Mouse (Mus musculus) limb, embryonic 13.5 days (tissue): Measurements from ENCODE around the gene Kcnj2. TPM values are rescaled to one million over a fixed set of nuclear protein-coding genes. Genes with fewer than 3 reads are reported as not detected.

Source experiments
- ATAC-seq: fragments of 200-750 bp; cut with Nextera tagmentation; 2 replicates; pipeline ENCODE4 v1.8.0; 2017; ENCODE audit warnings: low read depth, moderate number of reproducible peaks, moderate TSS enrichment; ENCODE audit not compliant: low FRiP score
- H3K27ac ChIP-seq: fragments of 300-500 bp; sonication (generic); 2 replicates; pipeline ENCODE4 v1.5.1; 2015; ENCODE audit warnings: inconsistent platforms, mild to moderate bottlenecking, moderate library complexity
- H3K27me3 ChIP-seq: fragments of 300-500 bp; sonication (generic); 2 replicates; pipeline ENCODE4 v1.6.1; 2015; ENCODE audit warnings: mild to moderate bottlenecking, inconsistent platforms
- H3K36me3 ChIP-seq: fragments of 300-500 bp; sonication (generic); 2 replicates; pipeline ENCODE4 v1.6.1; 2015; ENCODE audit warnings: inconsistent platforms, mild to moderate bottlenecking, moderate library complexity
- H3K4me1 ChIP-seq: fragments of 300-500 bp; sonication (generic); 2 replicates; pipeline ENCODE4 v1.6.1; 2015; ENCODE audit warnings: inconsistent platforms
- H3K4me2 ChIP-seq: fragments of 300-500 bp; sonication (generic); replicated peaks from 2 replicates; pipeline ENCODE4 v1.6.1; 2015; ENCODE audit warnings: inconsistent platforms, mild to moderate bottlenecking, moderate library complexity
- H3K4me3 ChIP-seq: fragments of 300-500 bp; sonication (generic); 2 replicates; pipeline ENCODE4 v1.5.1; 2015; ENCODE audit warnings: moderate library complexity, mild to moderate bottlenecking, inconsistent platforms
- H3K9ac ChIP-seq: fragments of 300-500 bp; sonication (generic); 2 replicates; pipeline ENCODE4 v1.6.1; 2015; ENCODE audit warnings: mild to moderate bottlenecking, inconsistent platforms
- H3K9me3 ChIP-seq: fragments of 300-500 bp; sonication (generic); 2 replicates; pipeline ENCODE4 v1.6.1; 2016; ENCODE audit warnings: inconsistent platforms
- WGBS: fragments of 180-500 bp; shearing (Covaris S2); methylation state at CpG from one replicate; pipeline ENCODE4 v1.1.7; 2015; 5-methylcytosine and 5-hydroxymethylcytosine counted together
- polyA plus RNA-seq: library from polyadenylated mRNA; unstranded; fragments of >200 nt; fragmentation: Nextera tagmentation; extraction: Ambion mirVana; gene quantifications from 2 replicates; pipeline ENCODE4 v1.2.1, GENCODE M21; 2015

Kcnj2 gene
- 2.8 and 2.9 TPM in 2 replicates for polyA plus RNA-seq

GRCm38 (mm10) chr11:111065635-111066298, at the start of gene Kcnj2:
Kcnj2 (plus strand) TSS chr11:111066164.
- ATAC-seq, result peak; percentile 97
- Histone ChIP-seq H3K4me3 (peak within 1 kb of the TSS; percentile 67), H3K27me3 (peaks cover 15% of the 10 kb centered on the region), H3K4me1 (peaks cover 19% of the 10 kb centered on the region; the same call in 1 of the 2 replicates), H3K27ac (peak within 1 kb of the TSS; percentile 61), H3K4me2 (peak within 1 kb of the TSS; percentile 92), H3K9me3 (no peaks in the 10 kb centered on the region), H3K36me3 (no peaks in the 10 kb centered on the region), H3K9ac (peak within 1 kb of the TSS; percentile 61)
- under 1% methylated on average over 28 of the region's 28 CpGs for WGBS

GRCm38 (mm10) chr11:111016206-111016605, 49.8 kb upstream of the Kcnj2 start:
- WGBS, result 91% methylated on average over 3 of the region's 3 CpGs
- ATAC-seq, result no peak
- no peaks in the 10 kb centered on the region for H3K4me1 ChIP-seq
- H3K36me3 ChIP-seq, result no peaks in the 10 kb centered on the region
- no peak overlapping the region for H3K4me3 ChIP-seq
- no peaks in the 10 kb centered on the region for H3K27me3 ChIP-seq
- H3K27ac ChIP-seq, result no peak overlapping the region
- H3K9ac ChIP-seq, result no peak overlapping the region
- no peak overlapping the region for H3K4me2 ChIP-seq
- H3K9me3 ChIP-seq, result no peaks in the 10 kb centered on the region

GRCm38 (mm10) chr11:111020211-111020610, 45.8 kb upstream of the Kcnj2 start:
- Histone ChIP-seq H3K27me3 (no peaks in the 10 kb centered on the region), H3K4me1 (peaks cover 9% of the 10 kb centered on the region; the same call in 1 of the 2 replicates), H3K4me3 (no peak overlapping the region), H3K9ac (no peak overlapping the region), H3K27ac (no peak overlapping the region), H3K4me2 (no peak overlapping the region), H3K36me3 (no peaks in the 10 kb centered on the region), H3K9me3 (no peaks in the 10 kb centered on the region)
- no peak for ATAC-seq
- WGBS, result 57% methylated on average over 2 of the region's 2 CpGs

DNA sequence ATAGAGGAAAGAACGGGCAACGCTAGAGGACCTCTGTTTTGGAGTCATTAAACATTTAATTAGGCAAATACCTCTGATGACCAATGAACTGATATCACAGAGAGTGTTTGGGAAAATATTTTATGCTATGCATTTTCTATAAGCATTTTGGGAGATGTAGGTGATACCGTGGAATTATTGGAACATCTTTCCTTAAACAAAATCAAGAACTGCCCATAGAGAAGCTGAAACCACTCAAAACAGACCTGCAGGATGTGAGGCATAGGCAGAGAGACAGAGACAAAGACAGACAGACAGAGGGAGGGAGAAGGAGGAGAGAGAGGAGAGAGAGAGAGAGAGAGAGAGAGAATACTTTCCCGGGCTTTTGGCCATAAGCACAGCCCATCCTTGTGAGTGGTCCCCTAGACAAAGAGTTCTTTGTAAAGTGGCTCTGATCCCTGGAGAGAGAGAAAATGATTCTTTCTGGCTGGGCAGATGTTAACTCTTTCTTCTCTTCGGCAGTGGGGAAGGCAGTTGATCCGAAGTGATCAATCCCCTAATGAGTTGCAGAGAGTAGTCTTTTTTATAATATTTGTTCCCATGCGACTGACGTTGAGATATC, 43.2 kb upstream of the Kcnj2 start:
- no peak overlapping the region for H3K27ac ChIP-seq
- ATAC-seq, result no peak
- H3K36me3 ChIP-seq, result no peaks in the 10 kb centered on the region
- no peak overlapping the region for H3K4me3 ChIP-seq
- H3K27me3 ChIP-seq, result no peaks in the 10 kb centered on the region
- peaks cover 9% of the 10 kb centered on the region; the same call in 1 of the 2 replicates for H3K4me1 ChIP-seq
- H3K4me2 ChIP-seq, result no peak overlapping the region
- no peaks in the 10 kb centered on the region for H3K9me3 ChIP-seq
- 62% methylated on average over 8 of the region's 8 CpGs for WGBS
- H3K9ac ChIP-seq, result no peak overlapping the region

DNA sequence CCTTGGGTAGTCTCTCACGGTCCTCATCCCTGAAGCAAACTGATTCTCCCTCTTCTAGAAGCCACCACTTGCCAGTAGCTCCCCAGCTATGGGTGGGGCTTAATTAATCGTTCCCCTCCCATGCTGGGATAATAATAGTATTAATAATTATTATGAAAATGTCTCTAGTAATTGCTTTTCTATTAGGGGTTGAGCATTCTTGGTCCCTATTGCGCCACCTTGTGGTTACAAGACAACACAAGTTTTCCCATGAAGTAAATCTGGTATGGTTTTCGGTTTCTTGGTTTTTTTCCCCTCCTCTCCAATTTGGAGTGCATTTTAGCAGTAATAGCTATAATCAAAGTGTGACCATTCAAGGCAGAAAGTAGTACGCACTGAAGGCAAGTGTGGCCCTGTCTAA, 23.8 kb upstream of the Kcnj2 start:
- Histone ChIP-seq H3K36me3 (no peaks in the 10 kb centered on the region), H3K4me2 (no peak overlapping the region), H3K9ac (no peak overlapping the region), H3K27ac (no peak overlapping the region), H3K9me3 (no peaks in the 10 kb centered on the region), H3K4me3 (no peak overlapping the region), H3K4me1 (no peaks in the 10 kb centered on the region), H3K27me3 (no peaks in the 10 kb centered on the region)
- no peak for ATAC-seq
- 40% methylated on average over 5 of the region's 5 CpGs for WGBS

GRCm38 (mm10) chr11:111043298-111043697, 22.7 kb upstream of the Kcnj2 start:
- Histone ChIP-seq H3K4me1 (no peaks in the 10 kb centered on the region), H3K9me3 (no peaks in the 10 kb centered on the region), H3K4me3 (no peak overlapping the region), H3K27me3 (no peaks in the 10 kb centered on the region), H3K36me3 (no peaks in the 10 kb centered on the region), H3K27ac (no peak overlapping the region), H3K9ac (no peak overlapping the region), H3K4me2 (no peak overlapping the region)
- WGBS, result 85% methylated on average over 4 of the region's 4 CpGs
- ATAC-seq, result no peak

DNA sequence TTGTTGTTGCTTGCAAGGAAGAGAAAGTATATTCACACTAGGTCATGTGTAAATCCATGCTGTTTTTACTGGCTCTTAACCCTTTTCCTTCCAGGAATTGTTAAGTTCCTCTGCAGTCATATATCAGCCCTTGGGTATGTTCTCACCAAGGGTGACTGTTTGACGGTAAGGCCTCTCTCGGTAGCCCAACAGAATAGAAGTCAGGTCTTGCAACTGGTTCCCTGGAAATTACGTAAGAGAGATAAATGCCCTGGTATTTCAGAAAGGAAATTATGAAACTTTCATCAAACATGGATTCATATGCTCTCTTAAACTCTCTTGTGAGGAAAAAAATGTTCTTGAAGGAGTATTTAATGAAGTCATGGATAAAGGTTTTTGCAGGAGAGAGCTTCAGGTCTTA, 11.7 kb upstream of the Kcnj2 start:
- 64% methylated on average over 3 of the region's 3 CpGs for WGBS
- Histone ChIP-seq H3K9ac (no peak overlapping the region), H3K9me3 (no peaks in the 10 kb centered on the region), H3K36me3 (no peaks in the 10 kb centered on the region), H3K27ac (no peak overlapping the region), H3K4me3 (no peak overlapping the region), H3K4me2 (no peak overlapping the region), H3K4me1 (no peaks in the 10 kb centered on the region), H3K27me3 (no peaks in the 10 kb centered on the region)
- no peak for ATAC-seq

DNA sequence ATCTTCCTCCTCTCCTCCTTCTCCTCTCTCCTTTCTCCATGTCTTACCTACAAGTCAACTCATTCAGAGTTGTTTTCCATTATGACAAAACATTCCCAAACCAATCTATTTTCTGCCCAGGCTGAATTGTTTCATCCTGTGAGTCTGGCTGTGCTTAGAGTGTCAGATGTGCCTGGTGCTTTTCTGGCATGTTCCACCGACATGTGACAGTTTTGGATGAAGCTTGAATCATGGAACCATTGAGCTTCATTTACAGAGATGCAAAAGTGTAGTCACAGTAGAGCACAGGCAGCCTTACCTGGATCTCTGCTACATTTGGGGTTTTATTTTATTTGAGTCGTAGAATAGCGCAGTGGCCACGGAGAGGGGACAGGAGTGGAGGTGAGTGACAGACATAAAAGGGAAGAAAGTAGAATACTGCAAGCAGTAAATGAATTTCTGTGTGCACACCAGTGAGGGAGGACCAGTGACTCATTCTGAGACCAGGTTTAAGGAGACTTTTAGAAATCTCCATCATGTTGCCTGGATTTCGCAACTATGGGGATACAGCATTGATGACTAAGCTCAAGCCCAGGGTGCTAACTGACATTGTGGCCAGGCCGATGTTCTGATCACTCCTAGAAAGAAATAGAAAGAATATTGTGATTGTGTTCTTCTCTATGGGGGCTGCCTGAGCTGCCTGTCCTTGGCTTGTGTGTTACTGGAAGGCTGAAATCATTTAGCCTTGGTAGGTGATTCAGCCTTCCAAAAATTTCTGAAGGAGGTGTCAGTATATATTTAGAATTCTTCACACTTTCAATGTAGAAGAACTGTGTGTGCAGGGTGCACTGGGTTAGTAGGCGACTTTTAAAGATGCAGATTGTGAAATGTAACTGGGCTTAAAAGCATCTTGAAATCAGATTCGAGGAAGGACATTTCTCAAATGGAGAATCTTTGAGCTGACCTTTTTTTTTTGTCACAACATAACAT, 10.8 kb upstream of the Kcnj2 start:
- Histone ChIP-seq H3K36me3 (no peaks in the 10 kb centered on the region), H3K9me3 (no peaks in the 10 kb centered on the region), H3K4me3 (no peak overlapping the region), H3K4me2 (no peak overlapping the region), H3K4me1 (no peaks in the 10 kb centered on the region), H3K27me3 (no peaks in the 10 kb centered on the region), H3K27ac (no peak overlapping the region), H3K9ac (no peak overlapping the region)
- no peak for ATAC-seq
- 84% methylated on average over 8 of the region's 8 CpGs for WGBS

- Histone ChIP-seq H3K27me3 (no peaks in the 10 kb centered on the region), H3K4me1 (no peaks in the 10 kb centered on the region), H3K9ac (no peak overlapping the region), H3K4me2 (no peak overlapping the region), H3K27ac (no peak overlapping the region), H3K9me3 (no peaks in the 10 kb centered on the region), H3K4me3 (no peak overlapping the region), H3K36me3 (no peaks in the 10 kb centered on the region)
- ATAC-seq, result no peak
- WGBS, result 50% methylated on average over 13 of the region's 13 CpGs
Measured at GRCm38 (mm10) chr11:111056030-111056429, 9.9 kb upstream of the Kcnj2 start.

- H3K36me3 ChIP-seq, result no peaks in the 10 kb centered on the region
- no peak for ATAC-seq
- H3K9me3 ChIP-seq, result no peaks in the 10 kb centered on the region
- H3K4me1 ChIP-seq, result no peaks in the 10 kb centered on the region
- H3K4me3 ChIP-seq, result no peak overlapping the region
- WGBS, result 95% methylated on average over 4 of the region's 4 CpGs
- H3K4me2 ChIP-seq, result no peak overlapping the region
- H3K9ac ChIP-seq, result no peak overlapping the region
- no peaks in the 10 kb centered on the region for H3K27me3 ChIP-seq
- H3K27ac ChIP-seq, result no peak overlapping the region
Measured at GRCm38 (mm10) chr11:111057435-111057834, 8.5 kb upstream of the Kcnj2 start.

- no peaks in the 10 kb centered on the region for H3K4me1 ChIP-seq
Measured at GRCm38 (mm10) chr11:111059440-111059839, 6.5 kb upstream of the Kcnj2 start.

DNA sequence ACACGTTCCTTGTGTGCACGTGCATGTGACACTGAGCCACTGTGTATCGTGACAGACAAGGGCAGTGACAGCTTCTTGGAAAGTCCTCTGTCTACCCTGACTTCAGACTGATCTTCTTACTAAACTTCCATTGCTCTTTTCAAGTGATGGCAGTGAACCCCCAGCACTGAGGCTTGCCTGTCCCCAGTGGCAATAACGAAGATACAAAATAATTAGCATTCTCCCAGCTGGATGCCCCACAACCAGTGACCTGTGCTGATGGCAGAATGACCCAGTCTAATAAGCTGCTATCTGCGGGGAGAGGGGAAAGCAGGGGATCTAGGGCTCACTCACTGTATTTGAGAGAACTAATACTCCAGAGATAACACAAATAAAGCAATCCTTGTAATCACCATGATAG, 5.7 kb upstream of the Kcnj2 start:
- no peak overlapping the region for H3K27ac ChIP-seq
- no peaks in the 10 kb centered on the region for H3K27me3 ChIP-seq
- no peak overlapping the region for H3K9ac ChIP-seq
- no peaks in the 10 kb centered on the region for H3K9me3 ChIP-seq
- H3K36me3 ChIP-seq, result no peaks in the 10 kb centered on the region
- 57% methylated on average over 5 of the region's 5 CpGs for WGBS
- H3K4me3 ChIP-seq, result no peak overlapping the region
- no peaks in the 10 kb centered on the region for H3K4me1 ChIP-seq
- ATAC-seq, result no peak
- no peak overlapping the region for H3K4me2 ChIP-seq

More at GRCm38 (mm10) chr11:111059440-111059839, 6.5 kb upstream of the Kcnj2 start:
- Histone ChIP-seq H3K27me3 (no peaks in the 10 kb centered on the region), H3K36me3 (no peaks in the 10 kb centered on the region), H3K27ac (no peak overlapping the region), H3K4me3 (no peak overlapping the region), H3K4me2 (no peak overlapping the region), H3K9ac (no peak overlapping the region), H3K9me3 (no peaks in the 10 kb centered on the region)
- no peak for ATAC-seq
